Mouse (Mus musculus): ENCODE data around the gene Agbl2. TPM values are rescaled to one million over a fixed set of nuclear protein-coding genes. Genes with fewer than 3 reads are reported as not detected.
"Not testable (repeated sequence)": the region's sequence is repeated elsewhere in the genome, so short reads cannot be mapped to it uniquely, and the experiment has no call there.

Agbl2 gene
- total RNA-seq, 2 experiments from 2014 or later, result 0.25 to 0.60 TPM

DNA sequence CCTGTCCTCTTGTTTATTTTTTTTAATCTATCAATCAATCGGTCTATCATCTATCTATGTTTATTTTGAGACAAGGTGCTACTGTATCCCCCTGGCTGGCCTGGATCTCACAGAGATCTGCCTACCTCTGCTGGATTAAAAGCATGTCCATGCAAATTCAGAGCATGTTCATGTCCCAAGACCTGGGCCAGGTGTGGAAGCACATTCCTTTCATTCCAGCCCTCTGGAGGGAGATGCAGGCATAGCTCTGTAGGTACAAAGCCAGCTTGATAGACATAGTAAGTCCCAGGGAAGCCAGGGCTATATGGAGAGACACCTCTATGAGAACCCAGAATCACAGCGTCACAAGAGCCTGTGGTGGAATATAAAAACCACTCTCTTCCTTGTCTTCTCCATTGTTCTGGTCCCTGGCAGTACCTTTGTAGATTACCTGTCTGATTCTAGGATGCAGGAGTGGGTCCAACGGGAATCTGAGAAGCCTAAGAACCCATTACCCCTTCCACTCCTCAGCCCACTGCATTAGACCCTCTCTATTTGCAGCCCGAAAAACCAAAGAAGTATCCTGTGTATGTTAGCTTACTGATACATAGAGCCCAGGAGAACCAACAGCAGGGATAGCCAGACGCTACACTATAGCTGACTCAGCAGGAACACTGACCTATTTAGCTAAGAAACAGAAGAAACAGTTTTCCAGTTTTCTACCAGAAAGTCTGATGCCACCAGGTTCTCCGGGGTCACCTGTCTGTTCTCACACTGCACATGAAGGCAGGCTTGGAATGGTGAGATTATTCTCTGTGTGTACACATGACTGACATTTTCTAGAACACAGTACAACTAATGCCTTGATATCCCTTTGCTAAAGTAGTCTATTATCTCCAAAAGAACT lies 26.0 kb downstream of the Agbl2 start:
- intact Hi-C loops (cut with DNase I), result no loop called here
- no peak for DNase-seq (ENCODE audit: low spot score in 2 of 2)

DNA sequence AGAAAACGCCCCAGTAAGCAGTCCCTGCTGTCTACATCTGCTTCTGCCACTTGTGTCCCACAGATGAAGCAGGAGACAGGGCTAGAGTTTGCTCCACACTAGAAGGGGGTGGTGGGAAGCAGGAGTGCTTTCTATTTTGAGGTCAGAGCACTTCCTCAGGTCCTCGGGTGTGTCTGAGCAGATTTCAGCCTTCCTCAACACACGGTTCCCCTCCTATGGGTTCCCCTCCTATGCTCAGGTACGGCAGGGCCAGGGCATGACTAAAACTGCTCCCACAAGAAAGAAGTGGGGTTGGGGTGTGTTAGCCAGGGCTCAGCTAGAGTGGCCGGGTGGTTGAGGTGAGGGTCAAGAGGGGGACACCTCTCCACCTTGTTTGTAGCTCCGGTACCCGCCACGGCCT lies 28.2 kb downstream of the Agbl2 start:
- DNase-seq (ENCODE audit: low spot score in 2 of 2), result no peak
- intact Hi-C loops (cut with DNase I), result no loop called here

DNA sequence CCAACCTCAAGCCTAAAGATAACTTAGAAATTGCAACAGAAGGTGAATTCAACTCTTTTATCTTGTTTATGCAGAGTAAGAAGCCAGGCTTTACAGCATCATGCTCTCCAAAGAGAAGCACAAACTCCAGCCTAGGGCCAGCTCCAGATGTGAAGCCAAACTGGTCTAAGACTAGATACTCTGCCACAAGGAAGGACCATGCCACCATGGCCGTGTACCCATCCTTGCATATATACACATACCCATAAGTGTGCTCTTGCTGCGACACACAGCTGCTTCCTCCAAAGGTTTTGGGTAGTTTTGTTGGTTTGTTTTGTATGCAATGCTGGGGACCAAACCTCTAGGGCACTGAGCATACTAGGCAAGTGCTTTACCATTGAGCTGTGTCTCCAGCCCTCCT lies 32.7 kb downstream of the Agbl2 start:
- intact Hi-C loops (cut with DNase I), result no loop called here
- DNase-seq (ENCODE audit: low spot score in 2 of 2), result no peak

DNA sequence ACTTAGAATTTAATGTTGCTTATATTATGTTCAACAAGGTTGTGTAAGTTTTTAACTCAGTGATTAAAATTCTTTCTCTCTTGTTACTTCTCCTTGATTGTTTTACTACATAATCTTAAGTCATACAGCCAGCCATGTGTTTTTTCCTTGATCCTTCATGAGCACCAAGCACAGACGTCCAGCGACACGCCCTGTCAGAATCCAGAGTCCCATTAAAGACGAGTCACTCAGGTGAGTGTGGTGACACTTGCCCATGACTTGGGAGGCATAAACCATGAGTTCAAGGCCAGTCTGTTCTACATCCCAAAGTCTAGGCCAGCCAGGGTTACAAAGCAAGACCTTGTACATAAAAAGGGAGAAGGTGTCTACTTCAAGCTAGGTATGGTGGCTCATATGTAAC lies 33.6 kb downstream of the Agbl2 start:
- intact Hi-C loops (cut with DNase I), result no loop called here
- no peak for DNase-seq (ENCODE audit: low spot score in 2 of 2)

DNA sequence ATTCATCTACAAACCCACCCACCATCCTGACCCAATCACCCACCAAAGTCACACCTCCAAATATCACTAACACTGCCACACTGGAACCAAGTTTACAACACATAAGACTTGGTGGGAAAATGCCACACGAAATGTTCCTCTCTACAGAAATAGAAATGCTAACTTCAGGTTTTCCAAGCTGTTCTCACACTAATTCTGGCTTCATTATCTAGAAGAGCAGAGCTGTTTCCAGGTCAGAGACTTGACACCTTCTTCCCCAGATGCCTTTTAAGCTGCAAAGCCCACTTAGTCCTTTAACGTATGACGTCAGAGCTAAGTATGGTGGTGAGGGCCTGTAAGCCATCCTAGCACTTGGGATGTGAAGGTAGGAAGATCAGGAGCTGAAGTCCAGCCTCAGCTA lies 36.2 kb downstream of the Agbl2 start:
- DNase-seq (ENCODE audit: low spot score in 2 of 2), result peak; percentile 4 to 73

DNA sequence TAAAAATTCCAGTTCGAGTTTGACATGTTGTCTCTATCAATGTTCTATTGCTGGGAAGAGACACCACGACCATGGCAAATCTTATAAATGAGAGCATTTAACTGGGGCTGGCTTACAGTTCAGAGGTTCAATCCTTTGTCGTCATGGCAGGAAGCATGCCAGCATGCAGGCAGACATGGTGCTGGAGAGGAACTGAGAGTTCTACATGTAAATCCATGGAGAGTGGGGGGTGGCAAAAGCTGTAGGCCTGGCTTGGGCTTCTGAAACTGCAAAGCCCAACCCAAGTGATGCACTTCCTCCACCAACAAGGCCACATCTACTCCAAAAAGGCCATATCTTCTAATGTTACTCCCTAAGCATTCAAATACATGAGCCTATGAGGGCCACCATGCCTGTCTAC lies 38.4 kb downstream of the Agbl2 start:
- no peak for DNase-seq (ENCODE audit: low spot score in 2 of 2)
- intact Hi-C loops (cut with DNase I), result no loop called here

More for the DNA sequence above, 36.2 kb downstream of the Agbl2 start:
- intact Hi-C loops (cut with DNase I), result no loop called here

DNA sequence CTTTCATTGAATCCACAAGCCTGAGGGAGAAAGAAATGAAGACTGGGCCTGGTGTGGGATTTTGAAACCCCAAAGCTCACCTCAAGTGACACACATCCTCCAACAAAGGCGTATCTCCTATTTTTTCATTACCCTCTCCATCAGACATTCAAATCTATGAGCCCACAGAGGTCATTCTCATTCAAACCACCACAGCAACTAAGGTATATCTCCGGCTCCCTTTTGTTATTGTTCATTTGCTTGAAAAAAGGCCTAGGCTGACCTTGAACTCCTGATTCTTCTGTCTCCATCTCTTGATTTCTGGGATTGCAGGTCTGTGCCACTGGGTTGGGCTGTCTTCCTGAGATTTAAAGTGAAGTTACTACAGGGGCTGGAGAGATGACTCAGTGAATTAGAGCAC lies 40.5 kb downstream of the Agbl2 start:
- DNase-seq (ENCODE audit: low spot score in 2 of 2), result no peak
- intact Hi-C loops (cut with DNase I), result no loop called here

DNA sequence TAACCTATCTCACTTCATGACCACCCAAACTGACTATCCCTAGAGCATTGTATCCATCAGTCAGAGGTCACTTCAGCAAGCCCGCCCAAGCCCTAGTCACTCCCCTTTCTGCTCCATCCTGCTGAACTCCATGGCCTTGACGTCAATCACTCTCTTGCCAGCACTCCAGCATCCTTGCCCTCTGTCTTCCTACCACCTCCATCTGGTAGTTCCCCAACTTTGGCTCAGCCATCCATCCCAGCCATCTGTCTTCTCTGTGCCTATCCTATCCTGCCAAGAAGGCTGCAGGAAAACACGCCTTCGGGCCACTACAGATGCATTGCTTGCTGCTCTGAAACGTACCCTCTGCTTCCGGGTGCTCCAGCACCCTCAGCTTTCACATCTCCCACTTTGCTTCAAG lies 41.3 kb downstream of the Agbl2 start:
- peak in 1 of 2 experiments; percentile 64 for DNase-seq (ENCODE audit: low spot score in 2 of 2)
- intact Hi-C loops (cut with DNase I), result no loop called here

DNA sequence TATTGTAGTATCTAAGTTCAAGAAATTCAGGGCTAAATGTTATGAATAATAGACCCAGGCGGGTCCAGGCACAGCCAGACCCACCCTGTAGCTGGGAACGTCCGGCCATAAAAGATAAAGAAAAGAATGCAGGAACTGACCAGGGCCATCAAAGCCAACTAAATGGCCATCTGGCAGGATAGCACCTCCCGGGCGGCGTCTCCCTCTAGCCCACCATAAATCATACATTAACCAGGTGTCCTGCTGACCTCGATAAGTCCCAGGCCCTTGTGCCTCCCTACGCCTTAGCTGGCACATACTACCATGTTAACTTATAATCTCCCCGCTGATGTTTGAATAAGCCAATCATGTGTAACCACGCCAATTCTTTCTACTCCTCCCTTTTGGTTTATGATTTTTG lies 42.0 kb downstream of the Agbl2 start:
- DNase-seq (ENCODE audit: low spot score in 2 of 2); intact Hi-C loops (cut with DNase I): not testable (repeated sequence)

DNA sequence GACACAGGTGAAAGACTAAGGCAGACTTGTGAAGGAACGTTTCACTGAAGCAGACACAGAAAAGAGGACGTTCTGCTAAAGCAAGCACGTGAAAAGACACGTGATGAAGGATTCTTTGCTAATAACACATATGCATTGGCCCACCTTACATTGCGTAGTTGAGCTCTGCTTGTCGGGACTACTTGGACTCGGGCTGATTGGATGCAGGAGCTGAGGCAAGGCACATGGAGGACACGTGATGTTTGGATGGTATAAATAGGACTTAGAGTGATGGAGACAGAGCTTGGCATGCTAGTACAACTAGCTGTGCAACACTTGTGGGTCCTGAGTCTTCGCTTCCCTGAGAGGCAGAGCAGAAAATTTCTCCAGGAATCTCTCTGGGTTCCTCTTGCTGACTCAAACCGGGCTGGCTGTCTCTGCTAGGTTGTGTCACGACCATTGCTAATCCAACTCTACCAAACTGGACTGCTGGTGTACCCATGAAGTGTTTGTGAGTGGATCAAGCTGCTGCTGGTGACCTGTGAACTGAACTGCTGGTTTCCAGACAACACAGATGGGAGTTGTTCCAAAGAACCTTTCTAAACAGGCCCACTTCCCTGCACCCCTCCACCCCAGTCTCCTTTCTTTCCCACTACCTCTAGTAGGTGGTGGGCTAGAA lies 43.1 kb downstream of the Agbl2 start:
- intact Hi-C loops (cut with DNase I), result no loop called here

DNA sequence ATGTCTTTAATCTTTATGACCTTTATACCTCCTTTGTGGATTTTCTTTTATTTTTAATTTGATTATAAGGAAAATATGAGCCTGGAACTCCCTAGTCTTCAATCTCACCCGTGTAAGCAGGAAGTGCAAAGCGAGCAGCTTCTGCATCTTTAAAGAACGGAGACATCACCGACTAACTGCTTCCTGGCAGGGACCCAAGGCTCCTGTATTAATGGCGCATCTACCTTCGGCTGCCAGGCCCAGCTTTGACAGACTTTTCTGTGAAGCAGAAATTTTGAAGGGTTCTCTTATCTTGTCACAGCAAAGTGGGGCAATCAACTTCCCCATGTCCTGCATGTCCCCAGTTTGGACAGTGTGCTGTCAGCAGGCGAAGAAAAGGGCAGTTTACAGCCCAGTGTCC lies 46.2 kb downstream of the Agbl2 start:
- DNase-seq (ENCODE audit: low spot score in 2 of 2), result no peak
- intact Hi-C loops (cut with DNase I), result no loop called here

More for the DNA sequence above, 43.1 kb downstream of the Agbl2 start:
- DNase-seq (ENCODE audit: low spot score in 2 of 2), result no peak

DNA sequence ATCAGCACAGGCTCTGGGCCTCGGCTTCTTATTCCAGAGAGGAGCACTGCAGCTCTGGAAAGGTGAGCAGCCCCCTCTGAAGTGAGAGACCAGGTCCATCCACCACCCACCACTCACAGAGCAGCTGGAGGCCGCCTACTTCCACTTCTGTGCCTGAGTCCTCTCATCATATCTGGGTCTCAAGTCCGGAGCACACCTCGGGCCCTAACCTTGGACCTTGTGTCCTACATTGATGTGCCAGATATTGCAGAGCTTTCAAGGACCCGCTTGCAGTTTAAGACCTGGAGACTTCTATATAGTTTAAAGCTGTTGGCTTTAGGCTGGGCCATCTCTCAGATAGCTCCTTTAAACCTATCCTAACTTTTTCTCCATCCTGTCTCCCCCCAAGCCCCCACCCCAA lies 51.0 kb downstream of the Agbl2 start:
- intact Hi-C loops (cut with DNase I), result no loop called here
- no peak for DNase-seq (ENCODE audit: low spot score in 2 of 2)

DNA sequence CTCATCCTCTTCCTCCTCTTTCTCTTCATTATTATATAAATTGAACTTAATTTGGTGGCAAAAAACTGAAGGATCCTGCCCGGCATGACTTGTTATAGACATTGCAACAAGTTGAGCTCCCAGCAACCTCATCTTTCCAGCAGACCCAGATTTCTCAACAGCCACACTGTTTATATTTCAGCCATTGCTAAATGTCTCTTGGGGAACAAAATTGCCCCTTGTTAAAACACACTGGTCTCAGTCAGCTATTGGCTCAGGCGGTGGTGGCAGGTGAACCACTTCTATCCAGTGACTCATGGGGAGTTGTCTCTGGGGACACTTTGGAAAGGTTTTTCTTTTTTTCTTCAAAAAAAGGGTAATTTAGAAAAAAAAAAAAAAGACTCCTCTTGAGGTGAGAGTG lies 56.1 kb downstream of the Agbl2 start:
- intact Hi-C loops (cut with DNase I), result no loop called here
- no peak for DNase-seq (ENCODE audit: low spot score in 2 of 2)

DNA sequence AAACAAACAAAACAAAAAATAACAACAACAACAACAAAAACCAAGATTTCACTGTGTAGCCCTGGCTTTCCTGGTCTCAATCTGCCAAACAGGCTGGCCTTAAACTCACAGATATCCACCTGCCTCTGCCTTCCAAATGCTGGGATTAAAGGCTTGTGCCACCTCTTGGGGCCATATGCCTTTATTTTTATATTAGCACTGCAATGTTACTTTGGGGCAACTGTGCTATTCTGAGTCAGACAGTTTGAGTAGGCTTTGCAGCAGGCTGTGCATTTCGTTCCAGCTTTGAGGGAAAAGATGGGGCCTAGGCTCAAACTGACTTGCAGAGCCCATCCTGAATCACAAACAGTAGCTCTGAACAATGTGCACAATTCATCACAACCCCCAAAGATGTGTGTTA lies 61.1 kb downstream of the Agbl2 start:
- DNase-seq (ENCODE audit: low spot score in 2 of 2), result peak in 1 of 2 experiments; percentile 53
- intact Hi-C loops (cut with DNase I), result loop anchor here (5.0 kb wide), 1 partner anchor 61 kb away; the partner anchor contains the start of gene Agbl2

DNA sequence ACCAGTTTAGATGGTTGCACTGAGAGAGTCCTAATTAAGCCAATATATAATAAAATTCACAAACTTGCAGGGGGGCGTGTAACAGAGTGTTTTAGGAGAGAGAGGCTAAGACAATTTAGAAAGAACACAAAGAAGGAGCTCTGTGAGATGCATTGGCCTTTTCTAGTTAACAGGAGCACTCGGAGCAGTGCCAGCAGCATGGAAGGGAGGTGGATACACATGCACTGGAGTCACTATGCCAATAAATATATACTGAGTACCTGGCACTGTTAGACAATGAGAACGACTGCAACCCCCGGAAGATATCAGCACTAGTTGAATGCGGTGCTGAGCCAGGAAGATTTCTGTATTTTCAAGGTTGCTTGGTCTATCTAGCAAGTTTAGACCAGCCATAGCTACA lies 61.7 kb downstream of the Agbl2 start:
- no peak for DNase-seq (ENCODE audit: low spot score in 2 of 2)
- intact Hi-C loops (cut with DNase I), result loop anchor here (5.0 kb wide), 1 partner anchor 62 kb away; the partner anchor contains the start of gene Agbl2

DNA sequence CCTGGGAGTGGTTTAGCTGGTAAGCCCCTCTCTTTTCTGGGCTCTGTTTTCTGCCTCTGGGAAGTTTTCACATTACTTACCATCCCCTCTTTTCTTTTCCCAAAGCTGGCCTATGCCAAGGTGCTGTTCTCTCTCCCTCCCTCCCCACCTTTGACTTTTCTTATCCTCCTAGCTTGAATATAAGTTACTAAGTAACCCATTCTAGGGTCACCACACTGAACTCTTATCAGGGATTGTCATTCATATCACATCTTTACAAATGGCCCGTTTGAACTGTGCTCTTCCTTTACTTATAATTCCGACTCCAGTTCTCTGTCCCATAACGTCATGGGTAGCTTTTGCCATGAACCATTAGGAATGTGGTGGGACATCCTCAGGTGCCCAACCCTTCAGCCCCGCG lies 62.7 kb downstream of the Agbl2 start:
- intact Hi-C loops (cut with DNase I), result no loop called here
- DNase-seq (ENCODE audit: low spot score in 2 of 2), result no peak

DNA sequence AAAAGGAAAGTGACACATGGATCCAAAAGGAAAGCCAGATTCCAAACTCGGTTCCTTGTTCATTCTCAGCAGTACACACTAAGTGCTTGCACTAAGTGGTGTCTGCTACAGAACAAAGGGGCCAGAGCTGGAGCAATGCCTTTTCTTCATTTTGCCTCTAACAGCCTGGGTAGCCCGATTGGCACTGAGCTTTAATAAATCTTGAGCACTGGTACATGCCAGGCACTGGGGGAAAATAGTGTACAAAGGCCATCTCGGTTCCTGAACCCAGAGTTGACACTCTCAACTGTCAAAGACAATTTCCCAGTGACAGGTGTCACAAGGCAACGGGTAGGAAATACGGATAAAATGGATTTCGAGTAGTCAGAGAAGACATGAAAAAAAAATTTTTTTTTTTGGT lies 63.6 kb downstream of the Agbl2 start:
- intact Hi-C loops (cut with DNase I), result no loop called here
- DNase-seq (ENCODE audit: low spot score in 2 of 2), result peak in 1 of 2 experiments; percentile 38

DNA sequence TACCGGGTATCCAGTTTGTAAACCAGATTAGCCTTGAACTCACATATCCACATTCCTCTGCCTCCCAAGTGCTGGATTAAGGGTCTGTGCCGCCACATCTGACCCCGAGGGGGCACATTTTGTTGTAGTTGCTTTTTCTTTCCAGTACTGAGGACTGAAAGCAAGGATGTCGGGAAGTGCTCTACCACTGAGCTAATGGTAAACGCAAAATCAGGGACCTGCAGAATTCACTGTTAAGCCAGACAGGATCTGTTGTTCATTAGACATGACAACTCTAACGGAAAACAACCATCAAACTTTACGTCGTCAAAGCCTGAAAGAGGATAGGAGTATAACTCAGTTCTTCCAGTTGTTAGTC lies 64.0 kb downstream of the Agbl2 start:
- intact Hi-C loops (cut with DNase I), result no loop called here
- no peak for DNase-seq (ENCODE audit: low spot score in 2 of 2)

DNA sequence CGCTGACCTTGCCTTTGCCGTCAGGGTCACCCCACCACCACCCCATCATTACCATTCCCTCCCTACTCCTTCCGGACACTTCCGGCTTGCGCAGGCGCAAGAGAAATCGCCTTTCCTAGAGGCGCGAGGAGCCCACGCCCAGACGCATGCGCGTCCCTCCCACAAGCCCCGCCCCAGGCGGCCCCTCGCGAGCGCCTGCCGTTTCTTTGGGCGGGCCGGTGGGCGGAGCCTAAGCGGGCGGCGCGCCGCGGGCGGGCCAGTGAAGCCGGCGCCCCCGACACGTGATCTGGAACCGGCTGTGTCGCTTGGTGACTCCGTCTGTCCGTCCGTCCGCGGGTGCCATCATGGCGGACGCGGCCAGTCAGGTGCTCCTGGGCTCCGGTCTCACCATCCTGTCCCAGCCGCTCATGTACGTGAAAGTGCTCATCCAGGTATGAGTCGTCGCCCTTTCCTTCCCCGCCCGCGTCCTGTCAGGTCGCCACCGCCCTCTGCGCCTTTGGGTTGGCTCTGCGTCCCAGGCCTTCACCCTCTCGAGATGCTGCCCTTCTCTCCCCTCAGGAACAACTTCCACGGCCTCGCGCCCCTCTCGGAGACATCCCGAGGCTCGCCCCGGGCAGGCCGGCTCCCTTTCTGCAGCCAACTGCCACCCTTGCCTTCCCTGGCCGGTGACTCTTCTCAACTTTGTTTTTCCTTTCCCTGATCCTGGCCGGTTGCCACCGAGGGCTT lies 64.6 kb downstream of the Agbl2 start, which contains the start of gene Mtch2:
Gene Mtch2, plus strand, starts transcription at position 201 of the 726 bp plus-strand sequence.
- DNase-seq (ENCODE audit: low spot score in 2 of 2), result peak; percentile 99
- intact Hi-C loops (cut with DNase I), result no loop called here

DNA sequence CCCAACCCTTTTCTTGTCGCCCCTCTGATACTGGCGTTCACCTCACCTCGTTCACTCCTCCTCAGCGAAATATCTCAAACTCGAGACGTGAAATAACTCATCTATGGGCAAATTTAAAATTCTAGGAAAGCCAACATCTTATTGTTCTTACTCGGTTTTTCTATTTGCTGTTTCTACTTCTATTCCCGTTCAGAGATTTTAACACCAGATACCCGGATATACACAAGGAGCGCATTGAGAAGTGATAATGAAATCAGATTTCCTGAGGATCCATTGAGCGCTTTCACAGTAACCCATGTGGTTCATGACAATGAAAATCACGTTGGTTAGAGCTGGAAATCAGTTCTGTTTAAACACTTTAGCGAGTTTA lies 65.1 kb downstream of the Agbl2 start:
- DNase-seq (ENCODE audit: low spot score in 2 of 2), result peak in 1 of 2 experiments; percentile 14
- intact Hi-C loops (cut with DNase I), result no loop called here
